Mouse (Mus musculus) CD4-positive, CD25-positive, alpha-beta regulatory T cell, adult 2 months (primary cell): ENCODE results near the gene Cyp2c37.
"Not testable (repeated sequence)": the region's sequence is repeated elsewhere in the genome, so short reads cannot be mapped to it uniquely, and the experiment has no call there.

Source experiments
- DNase-seq: peaks from one replicate; pipeline ENCODE4 v3.0.0-alpha.2; 2012; ENCODE audit warnings: low read depth, low spot score

Gene Cyp2c37

GRCm38 (mm10) chr19:39992140-39992539 lies at the start of gene Cyp2c37:
Cyp2c37 (plus strand) TSS chr19:39992424.
- not testable (repeated sequence) for DNase-seq

GRCm38 (mm10) chr19:39960861-39961260 lies 31.4 kb upstream of the Cyp2c37 start:
- DNase-seq, result not testable (repeated sequence)

- not testable (repeated sequence) for DNase-seq
These were observed 21.1 kb upstream of the Cyp2c37 start for GRCm38 (mm10) chr19:39971096-39971495.

GRCm38 (mm10) chr19:39989471-39989870 lies 2.8 kb upstream of the Cyp2c37 start:
- DNase-seq, result no peak
